Mouse (Mus musculus): Measurements from ENCODE around the gene Rprml.

DNA sequence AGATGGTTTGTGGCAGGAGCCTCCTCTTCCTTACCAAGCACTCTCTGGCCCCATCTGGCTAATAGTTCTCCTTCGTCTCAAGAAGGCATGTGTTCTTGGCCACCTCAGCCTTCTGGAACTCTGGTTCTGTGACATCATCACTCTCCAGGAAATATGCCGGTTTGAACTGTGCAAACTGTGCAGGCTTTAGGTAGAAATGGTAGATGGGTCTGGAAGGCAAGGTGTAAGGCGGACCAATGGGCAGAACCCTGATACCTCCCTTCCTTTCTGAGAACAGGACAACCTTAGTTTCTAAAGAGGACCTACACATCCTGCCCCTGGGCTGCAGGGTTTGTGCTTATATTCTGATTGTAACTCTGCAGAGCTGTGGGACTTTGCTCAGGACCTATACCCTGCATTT lies 10.6 kb upstream of the Rprml start, which contains the start of gene Lyzl6:
- TF ChIP-seq POLR2A (IDR thresholded peaks at IDR 0.05; ENCODE audit: control insufficient read depth, extremely low read depth, insufficient read depth, low read length, poor library complexity) (no peak), CTCF (IDR thresholded peaks at IDR 0.05; ENCODE audit: borderline replicate concordance, control insufficient read depth, extremely low read depth, insufficient read depth, low read length, poor library complexity) (no peak)
